Mouse (Mus musculus): Measurements from ENCODE around the gene Atp8b4. TPM values are rescaled to one million over a fixed set of nuclear protein-coding genes. Genes with fewer than 3 reads are reported as not detected.
"Not testable (repeated sequence)": the region's sequence is repeated elsewhere in the genome, so short reads cannot be mapped to it uniquely, and the experiment has no call there.

The Atp8b4 gene
- polyA plus RNA-seq (2015; fragmentation: Nextera tagmentation; extraction: Ambion mirVana) = 0.08 and 0.12 TPM in 2 replicates

GRCm38 (mm10) chr2:126500521-126500920 lies at the start of gene Atp8b4:
Atp8b4 (minus strand) TSS chr2:126500674.
- H3K9me3 ChIP-seq = no peaks in the 10 kb centered on the region
- H3K27ac ChIP-seq (replicated peaks) = no peak within 1 kb of the TSS
- ATAC-seq (ENCODE audit: low FRiP score, low read depth) = no peak
- H3K4me3 ChIP-seq = no peak within 1 kb of the TSS
- no peak within 1 kb of the TSS for H3K9ac ChIP-seq
- H3K27me3 ChIP-seq = no peaks in the 10 kb centered on the region
- H3K4me1 ChIP-seq (replicated peaks) = no peaks in the 10 kb centered on the region
- H3K4me2 ChIP-seq = no peak within 1 kb of the TSS
- no peaks in the 10 kb centered on the region for H3K36me3 ChIP-seq
- 94% methylated on average over 6 of the region's 6 CpGs for WGBS

GRCm38 (mm10) chr2:126549681-126550080 lies 49.2 kb upstream of the Atp8b4 start:
- Histone ChIP-seq H3K4me2 (no peak overlapping the region), H3K36me3 (no peaks in the 10 kb centered on the region), H3K9ac (no peak overlapping the region), H3K4me3 (no peak overlapping the region), H3K27me3 (peaks cover 13% of the 10 kb centered on the region), H3K27ac (replicated peaks) (no peak overlapping the region), H3K9me3 (no peaks in the 10 kb centered on the region), H3K4me1 (replicated peaks) (peaks cover 20% of the 10 kb centered on the region)
- WGBS = 90% methylated on average over 7 of the region's 7 CpGs
- no peak for ATAC-seq (ENCODE audit: low FRiP score, low read depth)

DNA sequence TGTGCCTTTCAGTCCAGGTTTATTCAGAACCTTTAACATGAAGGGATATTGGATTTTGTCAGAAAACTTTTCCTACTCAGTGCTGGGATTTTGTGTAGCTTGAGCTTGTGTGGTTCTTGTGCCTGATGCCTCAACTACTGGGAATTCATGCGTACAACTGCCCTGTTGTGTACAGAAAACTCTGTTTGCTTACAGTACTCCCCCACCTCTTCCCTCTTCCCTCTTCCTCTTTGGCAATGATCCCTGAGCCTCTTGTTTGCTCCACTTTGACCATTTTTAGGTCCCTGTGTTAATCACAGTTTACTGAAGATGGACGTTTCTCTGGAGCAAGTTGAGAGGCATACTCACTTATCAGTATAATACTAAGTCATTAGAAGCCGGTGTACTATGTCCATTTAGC lies 45.9 kb upstream of the Atp8b4 start:
- H3K4me2 ChIP-seq = no peak overlapping the region
- no peak overlapping the region for H3K9ac ChIP-seq
- H3K4me3 ChIP-seq = no peak overlapping the region
- H3K36me3 ChIP-seq = no peaks in the 10 kb centered on the region
- no peaks in the 10 kb centered on the region for H3K9me3 ChIP-seq
- no peaks in the 10 kb centered on the region for H3K4me1 ChIP-seq (replicated peaks)
- no peak for ATAC-seq (ENCODE audit: low FRiP score, low read depth)
- H3K27me3 ChIP-seq = peaks cover 7% of the 10 kb centered on the region
- 89% methylated on average over 3 of the region's 3 CpGs for WGBS
- no peak overlapping the region for H3K27ac ChIP-seq (replicated peaks)

DNA sequence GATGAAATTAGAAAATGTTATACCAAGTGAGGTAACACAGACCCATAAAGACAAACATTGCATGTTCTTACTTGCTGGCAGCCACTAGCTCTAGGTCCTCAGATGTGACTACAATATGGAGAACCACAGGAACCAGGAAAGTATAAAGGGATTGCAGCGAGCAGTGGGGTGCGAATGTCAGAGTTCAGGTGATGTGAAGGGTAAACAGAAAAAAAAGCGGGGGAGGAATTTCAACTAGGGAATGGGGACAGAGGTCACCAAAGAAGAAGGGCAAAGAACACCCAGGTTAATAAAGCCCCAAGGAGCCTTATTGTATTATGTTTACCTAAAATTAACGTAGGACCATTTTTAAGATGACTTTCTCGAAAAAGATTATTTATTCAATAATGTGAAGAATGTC lies 44.8 kb upstream of the Atp8b4 start:
- ATAC-seq (ENCODE audit: low FRiP score, low read depth) = no peak
- Histone ChIP-seq H3K9me3 (no peaks in the 10 kb centered on the region), H3K4me2 (no peak overlapping the region), H3K27me3 (no peaks in the 10 kb centered on the region), H3K4me3 (no peak overlapping the region), H3K4me1 (replicated peaks) (no peaks in the 10 kb centered on the region), H3K9ac (no peak overlapping the region), H3K27ac (replicated peaks) (no peak overlapping the region), H3K36me3 (no peaks in the 10 kb centered on the region)
- WGBS = 78% methylated on average over 5 of the region's 5 CpGs

DNA sequence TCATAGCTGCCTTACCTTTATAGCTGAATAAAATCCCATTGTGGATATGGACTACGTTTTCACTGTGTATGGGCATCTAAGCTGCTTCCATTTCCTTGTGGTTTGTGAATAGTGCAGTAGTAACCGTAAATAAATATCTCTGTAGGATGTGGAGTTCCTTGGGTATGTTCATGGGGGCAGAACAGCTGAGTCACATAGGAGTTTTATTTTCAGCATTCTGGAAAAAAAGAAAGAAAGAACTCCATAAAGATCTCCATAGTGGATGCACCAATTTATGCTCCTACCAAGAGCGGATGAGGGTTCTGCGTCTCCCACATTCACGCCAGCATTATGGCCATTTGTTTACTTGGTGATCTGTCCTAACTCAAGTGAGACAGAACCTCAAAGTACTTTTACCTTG lies 41.7 kb upstream of the Atp8b4 start:
- H3K9ac ChIP-seq = no peak overlapping the region
- no peak overlapping the region for H3K4me3 ChIP-seq
- WGBS = 93% methylated on average over 5 of the region's 5 CpGs
- no peaks in the 10 kb centered on the region for H3K27me3 ChIP-seq
- no peaks in the 10 kb centered on the region for H3K4me1 ChIP-seq (replicated peaks)
- no peak overlapping the region for H3K4me2 ChIP-seq
- no peaks in the 10 kb centered on the region for H3K9me3 ChIP-seq
- ATAC-seq (ENCODE audit: low FRiP score, low read depth) = no peak
- H3K36me3 ChIP-seq = no peaks in the 10 kb centered on the region
- H3K27ac ChIP-seq (replicated peaks) = no peak overlapping the region

GRCm38 (mm10) chr2:126540390-126540925 lies 40.0 kb upstream of the Atp8b4 start:
- H3K9ac ChIP-seq = no peak overlapping the region
- no peak overlapping the region for H3K4me3 ChIP-seq
- H3K27me3 ChIP-seq = no peaks in the 10 kb centered on the region
- H3K9me3 ChIP-seq = no peaks in the 10 kb centered on the region
- no peak overlapping the region for H3K4me2 ChIP-seq
- H3K4me1 ChIP-seq (replicated peaks) = no peaks in the 10 kb centered on the region
- ATAC-seq (ENCODE audit: low FRiP score, low read depth) = no peak
- H3K36me3 ChIP-seq = no peaks in the 10 kb centered on the region
- WGBS = 88% methylated on average over 6 of the region's 6 CpGs
- no peak overlapping the region for H3K27ac ChIP-seq (replicated peaks)

GRCm38 (mm10) chr2:126537654-126538053 lies 37.2 kb upstream of the Atp8b4 start:
- Histone ChIP-seq H3K36me3 (no peaks in the 10 kb centered on the region), H3K4me3 (no peak overlapping the region), H3K27me3 (no peaks in the 10 kb centered on the region), H3K4me2 (no peak overlapping the region), H3K9me3 (no peaks in the 10 kb centered on the region), H3K4me1 (replicated peaks) (no peaks in the 10 kb centered on the region), H3K9ac (no peak overlapping the region), H3K27ac (replicated peaks) (no peak overlapping the region)
- no peak for ATAC-seq (ENCODE audit: low FRiP score, low read depth)

- no peaks in the 10 kb centered on the region for H3K4me1 ChIP-seq (replicated peaks)
- 83% methylated on average over 3 of the region's 3 CpGs for WGBS
- no peak overlapping the region for H3K27ac ChIP-seq (replicated peaks)
- H3K9me3 ChIP-seq = no peaks in the 10 kb centered on the region
- no peak overlapping the region for H3K4me3 ChIP-seq
- ATAC-seq (ENCODE audit: low FRiP score, low read depth) = no peak
- no peak overlapping the region for H3K9ac ChIP-seq
- no peaks in the 10 kb centered on the region for H3K27me3 ChIP-seq
- no peaks in the 10 kb centered on the region for H3K36me3 ChIP-seq
- no peak overlapping the region for H3K4me2 ChIP-seq
Observed at GRCm38 (mm10) chr2:126530581-126530980, 30.1 kb upstream of the Atp8b4 start.

DNA sequence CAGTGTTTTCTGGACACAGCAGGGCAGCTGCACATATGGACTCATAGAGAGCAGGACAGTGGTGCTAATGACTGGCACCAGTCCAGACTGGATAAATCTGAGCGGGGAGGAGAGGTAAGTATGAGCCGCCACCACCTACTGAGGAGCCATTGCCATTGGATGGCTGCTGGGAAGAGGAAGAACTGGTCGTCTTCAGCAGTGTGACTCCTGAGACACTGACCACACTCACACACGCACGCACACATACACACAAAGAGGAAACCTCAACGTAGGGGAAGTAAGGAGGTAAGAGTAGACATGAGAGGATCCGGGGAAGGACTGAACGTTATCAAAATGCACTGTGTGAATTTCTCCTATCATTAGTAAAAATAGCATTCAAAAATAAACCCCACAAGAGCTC lies 27.0 kb upstream of the Atp8b4 start:
- Histone ChIP-seq H3K36me3 (no peaks in the 10 kb centered on the region), H3K9me3 (no peaks in the 10 kb centered on the region), H3K4me2 (no peak overlapping the region), H3K4me1 (replicated peaks) (no peaks in the 10 kb centered on the region), H3K27ac (replicated peaks) (no peak overlapping the region), H3K4me3 (no peak overlapping the region), H3K9ac (no peak overlapping the region), H3K27me3 (no peaks in the 10 kb centered on the region)
- ATAC-seq (ENCODE audit: low FRiP score, low read depth) = no peak
- 91% methylated on average over 8 of the region's 8 CpGs for WGBS

DNA sequence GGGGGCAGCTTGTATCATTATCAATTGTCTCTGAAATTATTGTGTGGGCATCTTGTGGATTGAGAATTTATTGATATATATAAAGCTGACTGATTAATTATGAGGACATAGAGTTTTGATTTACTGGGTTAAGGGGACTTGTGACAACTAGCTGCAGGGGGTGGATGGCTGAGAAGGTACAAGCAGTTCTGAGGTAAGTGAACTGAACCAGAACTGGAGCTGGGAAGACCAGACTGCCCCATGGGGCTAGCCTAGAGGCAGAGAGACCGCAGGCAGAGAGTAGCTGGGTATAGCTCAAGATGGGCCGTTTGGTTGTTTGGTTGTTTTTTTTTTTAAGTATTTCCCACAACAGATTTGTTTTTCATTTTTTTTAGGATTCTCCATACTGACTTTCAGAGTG lies 23.8 kb upstream of the Atp8b4 start:
- Histone ChIP-seq H3K27ac (replicated peaks) (no peak overlapping the region), H3K4me1 (replicated peaks) (no peaks in the 10 kb centered on the region), H3K4me2 (no peak overlapping the region), H3K27me3 (no peaks in the 10 kb centered on the region), H3K4me3 (no peak overlapping the region), H3K9ac (no peak overlapping the region), H3K9me3 (no peaks in the 10 kb centered on the region), H3K36me3 (no peaks in the 10 kb centered on the region)
- WGBS = 88% methylated on average over 2 of the region's 2 CpGs
- no peak for ATAC-seq (ENCODE audit: low FRiP score, low read depth)

DNA sequence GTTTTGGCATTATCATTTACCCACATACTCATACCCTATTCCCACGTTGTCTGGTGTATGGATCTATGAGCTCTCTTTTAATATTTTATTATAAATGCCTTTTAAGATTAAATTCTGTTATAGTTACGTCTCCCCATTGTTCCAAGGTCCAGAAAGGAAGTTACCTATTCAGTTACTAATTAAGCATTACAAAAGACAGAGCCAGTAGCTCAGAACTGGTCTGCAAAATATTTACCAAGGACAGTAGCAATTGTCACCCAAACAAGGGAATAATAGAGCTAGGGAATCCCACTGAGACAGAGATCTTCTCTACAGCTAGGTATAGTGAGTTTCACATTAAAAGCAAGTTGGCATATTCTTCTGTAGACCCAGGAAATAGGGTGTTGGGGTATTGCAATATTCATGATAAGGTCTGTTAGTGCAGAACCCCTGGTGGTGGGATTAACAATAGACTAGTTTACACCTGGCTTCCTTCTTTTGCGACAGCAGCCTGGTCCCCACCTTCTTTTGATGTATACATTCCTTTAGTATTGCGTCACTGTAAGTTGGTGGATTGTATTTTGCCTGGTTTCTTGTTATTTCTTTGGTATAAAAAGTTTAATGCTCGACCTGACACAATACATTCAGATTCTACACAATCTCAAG lies 22.7 kb upstream of the Atp8b4 start:
- H3K9ac ChIP-seq; H3K4me2 ChIP-seq; H3K4me3 ChIP-seq; H3K27me3 ChIP-seq; H3K4me1 ChIP-seq (replicated peaks); ATAC-seq (ENCODE audit: low FRiP score, low read depth); H3K36me3 ChIP-seq; H3K9me3 ChIP-seq; H3K27ac ChIP-seq (replicated peaks): not testable (repeated sequence)
- 60% methylated on average over 5 of the region's 5 CpGs for WGBS

DNA sequence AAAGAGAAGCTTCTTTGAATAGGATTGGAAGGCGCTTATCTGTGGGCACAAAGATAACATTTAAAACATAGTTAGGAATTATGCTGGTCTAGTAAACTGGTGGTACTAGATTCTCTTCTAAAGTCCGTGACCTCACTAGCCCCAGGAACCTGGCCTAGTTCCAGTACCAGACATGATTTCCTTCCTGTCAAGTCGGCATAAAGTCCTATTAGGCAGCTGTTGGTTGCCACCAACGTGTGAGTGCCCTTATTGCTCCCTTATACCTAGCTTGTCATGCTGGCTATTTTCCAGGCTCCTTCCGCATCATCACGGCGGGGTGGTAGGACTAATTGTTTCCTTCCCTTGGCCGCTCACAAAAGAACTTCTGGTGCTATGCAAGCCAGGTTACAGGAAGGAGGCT lies 21.6 kb upstream of the Atp8b4 start:
- no peaks in the 10 kb centered on the region for H3K9me3 ChIP-seq
- no peak overlapping the region for H3K27ac ChIP-seq (replicated peaks)
- no peak overlapping the region for H3K9ac ChIP-seq
- H3K4me1 ChIP-seq (replicated peaks) = no peaks in the 10 kb centered on the region
- 63% methylated on average over 8 of the region's 8 CpGs for WGBS
- H3K4me2 ChIP-seq = no peak overlapping the region
- no peak overlapping the region for H3K4me3 ChIP-seq
- H3K36me3 ChIP-seq = no peaks in the 10 kb centered on the region
- H3K27me3 ChIP-seq = no peaks in the 10 kb centered on the region
- no peak for ATAC-seq (ENCODE audit: low FRiP score, low read depth)

GRCm38 (mm10) chr2:126521471-126521870 lies 21.0 kb upstream of the Atp8b4 start:
- no peak overlapping the region for H3K9ac ChIP-seq
- WGBS = 84% methylated on average over 10 of the region's 10 CpGs
- no peak for ATAC-seq (ENCODE audit: low FRiP score, low read depth)
- H3K27me3 ChIP-seq = no peaks in the 10 kb centered on the region
- no peaks in the 10 kb centered on the region for H3K9me3 ChIP-seq
- H3K4me1 ChIP-seq (replicated peaks) = no peaks in the 10 kb centered on the region
- H3K27ac ChIP-seq (replicated peaks) = no peak overlapping the region
- no peak overlapping the region for H3K4me3 ChIP-seq
- H3K36me3 ChIP-seq = no peaks in the 10 kb centered on the region
- H3K4me2 ChIP-seq = no peak overlapping the region
